Mouse (Mus musculus) telencephalon, adult 2 months (tissue): ENCODE results near the gene Tgfb2.

ENCODE experiments used
- DNase-seq: peaks from one replicate; pipeline ENCODE4 v3.0.0-alpha.2; 2011; ENCODE audit warnings: low read depth, low spot score

The Tgfb2 gene

GRCm38 (mm10) chr1:186705915-186706248 is at the start of gene Tgfb2:
Gene Tgfb2 (minus strand): TSS chr1:186705989.
- no peak for DNase-seq

- no peak for DNase-seq
Measured at GRCm38 (mm10) chr1:186749675-186750283, 44.0 kb upstream of the Tgfb2 start.

GRCm38 (mm10) chr1:186748724-186749653 is 43.2 kb upstream of the Tgfb2 start, which contains the start of gene Rrp15:
Gene Rrp15 (minus strand): TSS chr1:186749358.
- DNase-seq, result peak; percentile 86

- no peak for DNase-seq
Measured at GRCm38 (mm10) chr1:186739828-186740227, 34.0 kb upstream of the Tgfb2 start.

GRCm38 (mm10) chr1:186735537-186735936 is 29.7 kb upstream of the Tgfb2 start:
- no peak for DNase-seq

- no peak for DNase-seq
Measured at GRCm38 (mm10) chr1:186733052-186733451, 27.3 kb upstream of the Tgfb2 start.

- DNase-seq, result no peak
Measured at GRCm38 (mm10) chr1:186728778-186729177, 23.0 kb upstream of the Tgfb2 start.

- no peak for DNase-seq
Measured at GRCm38 (mm10) chr1:186726117-186726516, 20.3 kb upstream of the Tgfb2 start.

GRCm38 (mm10) chr1:186722299-186722698 is 16.5 kb upstream of the Tgfb2 start:
- no peak for DNase-seq

- DNase-seq, result peak; percentile 65
Measured at GRCm38 (mm10) chr1:186721846-186722245, 16.1 kb upstream of the Tgfb2 start.

- DNase-seq, result no peak
Measured at GRCm38 (mm10) chr1:186721166-186721565, 15.4 kb upstream of the Tgfb2 start.

GRCm38 (mm10) chr1:186719708-186720107 is 13.9 kb upstream of the Tgfb2 start:
- no peak for DNase-seq

- no peak for DNase-seq
Measured at GRCm38 (mm10) chr1:186718881-186719280, 13.1 kb upstream of the Tgfb2 start.

GRCm38 (mm10) chr1:186714980-186715896 is 9.4 kb upstream of the Tgfb2 start:
- DNase-seq, result no peak

GRCm38 (mm10) chr1:186714215-186714614 is 8.4 kb upstream of the Tgfb2 start:
- DNase-seq, result no peak

GRCm38 (mm10) chr1:186712802-186713471 is 7.1 kb upstream of the Tgfb2 start:
- DNase-seq, result peak; percentile 35

- DNase-seq, result no peak
Measured at GRCm38 (mm10) chr1:186705203-186705914, 430 bp downstream of the Tgfb2 start.

- DNase-seq, result no peak
Measured at GRCm38 (mm10) chr1:186703980-186704701, 1.6 kb downstream of the Tgfb2 start.

GRCm38 (mm10) chr1:186703256-186703979 is 2.4 kb downstream of the Tgfb2 start:
- DNase-seq, result no peak
